Mouse (Mus musculus) lung, adult 2 months (tissue): ENCODE results near the gene Stx4a. TPM values are rescaled to one million over a fixed set of nuclear protein-coding genes. Genes with fewer than 3 reads are reported as not detected.
"Not testable (repeated sequence)": the region's sequence is repeated elsewhere in the genome, so short reads cannot be mapped to it uniquely, and the experiment has no call there.

ENCODE experiments used
- DNase-seq: peaks from one replicate; pipeline ENCODE4 v3.0.0; 2022
- H3K4me1 ChIP-seq: fragments of 200-500 bp; 2 replicates; pipeline ENCODE4 v1.6.1; 2011; ENCODE audit warnings: low read length; ENCODE audit not compliant: control insufficient read depth, insufficient read depth
- H3K4me3 ChIP-seq: fragments of 200-500 bp; replicated peaks from 2 replicates; pipeline ENCODE3; 2011; ENCODE audit warnings: low read depth, mild to moderate bottlenecking, control low read depth, low read length; ENCODE audit errors: extremely low read depth
- CTCF ChIP-seq: fragments of 200-500 bp; IDR thresholded peaks from 2 replicates; pipeline ENCODE4 v1.5.1; 2011; ENCODE audit warnings: mild to moderate bottlenecking, low read length, control low read depth; ENCODE audit not compliant: insufficient read depth
- POLR2A ChIP-seq: fragments of 200-500 bp; IDR thresholded peaks from 2 replicates; pipeline ENCODE4 v1.6.1; 2011; ENCODE audit warnings: low read depth, mild to moderate bottlenecking, control low read depth, low read length, borderline replicate concordance; ENCODE audit errors: extremely low read depth
- WGBS: fragments of 180-500 bp; shearing (Covaris S2); methylation state at CpG from one replicate; pipeline ENCODE4 v1.1.7; 2018; 5-methylcytosine and 5-hydroxymethylcytosine counted together
- polyA plus RNA-seq: library from polyadenylated mRNA; depleted of rRNA; stranded (reverse); fragments of >200 nt; gene quantifications from 2 replicates; pipeline ENCODE4 v1.2.3, GENCODE M21; 2012

Stx4a gene
- polyA plus RNA-seq, 1 experiment, result 77.9 TPM

- DNase-seq, result no peak
- Histone ChIP-seq H3K4me1 (peaks cover 6% of the 10 kb centered on the region), H3K4me3 (no peak overlapping the region)
- TF ChIP-seq POLR2A (no peak), CTCF (no peak)
- 83% methylated on average over 5 of the region's 5 CpGs for WGBS
Measured at GRCm38 (mm10) chr7:127837473-127837872, 13.4 kb downstream of the Stx4a start.

GRCm38 (mm10) chr7:127837878-127838277, 13.8 kb downstream of the Stx4a start:
- H3K4me3 ChIP-seq, H3K4me1 ChIP-seq, DNase-seq: not testable (repeated sequence)
- WGBS, result 69% methylated on average over 4 of the region's 4 CpGs

GRCm38 (mm10) chr7:127840031-127840430, 15.9 kb downstream of the Stx4a start:
- not testable (repeated sequence) for H3K4me1 ChIP-seq, H3K4me3 ChIP-seq, DNase-seq
- 76% methylated on average over 2 of the region's 2 CpGs for WGBS

GRCm38 (mm10) chr7:127840886-127841285, 16.8 kb downstream of the Stx4a start:
- no peak for TF ChIP-seq CTCF
- TF ChIP-seq POLR2A, result no peak; the same call in 1 of the 2 replicates
- 3% methylated on average over 15 of the region's 15 CpGs for WGBS
- peak overlapping the region; percentile 73 for H3K4me3 ChIP-seq
- no peak for DNase-seq
- peaks cover 6% of the 10 kb centered on the region for H3K4me1 ChIP-seq

- H3K4me1 ChIP-seq, result peaks cover 6% of the 10 kb centered on the region
- TF ChIP-seq POLR2A (peak; percentile 72; the same call in 1 of the 2 replicates), CTCF (no peak)
- peak; percentile 91 for DNase-seq
- under 1% methylated on average over 46 of the region's 46 CpGs for WGBS
- peak overlapping the region; percentile 97 for H3K4me3 ChIP-seq
Measured at GRCm38 (mm10) chr7:127841340-127842000, 17.4 kb downstream of the Stx4a start.

GRCm38 (mm10) chr7:127842001-127842718, 18.1 kb downstream of the Stx4a start:
- H3K4me1 ChIP-seq, result peaks cover 6% of the 10 kb centered on the region
- TF ChIP-seq POLR2A (peak; percentile 90; the same call in 1 of the 2 replicates), CTCF (no peak)
- DNase-seq, result peak; percentile 77
- H3K4me3 ChIP-seq, result peak overlapping the region; percentile 97
- under 1% methylated on average over 40 of the region's 40 CpGs for WGBS

GRCm38 (mm10) chr7:127849973-127850875, 26.1 kb downstream of the Stx4a start:
- peaks cover 5% of the 10 kb centered on the region for H3K4me1 ChIP-seq
- no peak overlapping the region for H3K4me3 ChIP-seq
- TF ChIP-seq CTCF, result no peak
- TF ChIP-seq POLR2A, result no peak
- WGBS, result 51% methylated on average over 6 of the region's 6 CpGs
- DNase-seq, result no peak

GRCm38 (mm10) chr7:127850906-127851305, 26.8 kb downstream of the Stx4a start:
- WGBS, result 34% methylated on average over 5 of the region's 5 CpGs
- DNase-seq, result no peak

GRCm38 (mm10) chr7:127858258-127858657, 34.2 kb downstream of the Stx4a start:
- Histone ChIP-seq H3K4me1 (no peaks in the 10 kb centered on the region), H3K4me3 (no peak overlapping the region)
- 84% methylated on average over 6 of the region's 6 CpGs for WGBS
- TF ChIP-seq CTCF (no peak), POLR2A (no peak)
- no peak for DNase-seq

More at GRCm38 (mm10) chr7:127850906-127851305, 26.8 kb downstream of the Stx4a start:
- Histone ChIP-seq H3K4me3 (no peak overlapping the region), H3K4me1 (peaks cover 5% of the 10 kb centered on the region)
- TF ChIP-seq POLR2A, result no peak

- TF ChIP-seq POLR2A (no peak), CTCF (no peak)
- H3K4me1 ChIP-seq, result no peaks in the 10 kb centered on the region
- DNase-seq, result no peak
- no peak overlapping the region for H3K4me3 ChIP-seq
- WGBS, result 95% methylated on average over 12 of the region's 12 CpGs
Measured at GRCm38 (mm10) chr7:127866434-127866833, 42.3 kb downstream of the Stx4a start.
